15 mouse cellular contexts compared by ENCODE assay signal in the genomic region with DNA sequence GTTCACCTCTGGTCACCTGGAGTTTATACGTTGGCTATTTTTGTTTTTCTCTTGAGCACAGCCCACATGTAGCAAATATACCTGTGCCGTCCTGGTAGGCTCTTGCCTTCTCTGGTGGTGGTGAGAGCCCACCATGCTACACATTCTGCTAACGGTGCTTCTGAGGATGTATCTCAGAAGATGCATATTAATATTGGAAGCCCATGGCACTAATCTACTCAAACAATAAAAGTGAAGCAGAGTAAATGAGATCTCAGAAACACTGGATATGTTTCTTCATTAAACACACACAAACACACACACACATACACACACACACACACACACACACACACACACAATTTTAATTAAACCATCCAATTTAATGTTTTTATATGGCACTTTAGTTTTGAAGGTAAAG.
"Had no signal": no experiment of that assay in that cellular context is flagged by ENCODE, and none has a peak within 500 bp of the region (broad histone marks: within the 10 kb centered on the region; RNA-seq: fewer than 3 reads in every experiment).

No protein-coding gene starts in this region.

- H3K9ac ChIP-seq: kidney, embryonic 15.5 days; limb, embryonic 15.5 days; liver, embryonic 12.5 days; lung, embryonic 14.5 days; midbrain, embryonic 13.5 days had no signal

- H3K27ac ChIP-seq: kidney, embryonic 15.5 days; left cerebral cortex, adult 2 months; limb, embryonic 15.5 days; liver, embryonic 12.5 days; midbrain, embryonic 13.5 days had no signal

- H3K27me3 ChIP-seq: kidney, embryonic 15.5 days; limb, embryonic 15.5 days; liver, embryonic 12.5 days; megakaryocyte, embryonic 14.5 days; midbrain, embryonic 13.5 days had no signal

- H3K4me1 ChIP-seq: kidney, embryonic 15.5 days; limb, embryonic 15.5 days; liver, embryonic 12.5 days; megakaryocyte, embryonic 14.5 days had no signal

- DNase-seq: kidney, adult 2 months; kidney, postnatal 14 days; lung, embryonic 14.5 days; lung, postnatal 10 days; lung, postnatal 4 days; right cerebral cortex, postnatal 4 days; spleen, adult 18-20 months; thymus, adult 2 months; thymus, postnatal 25 days had no signal

- ATAC-seq: liver, embryonic 12.5 days; midbrain, embryonic 13.5 days had no signal

- H3K9me3 ChIP-seq: kidney, embryonic 15.5 days; limb, embryonic 15.5 days; liver, embryonic 12.5 days; megakaryocyte, embryonic 14.5 days; midbrain, embryonic 13.5 days had no signal

- H3K4me2 ChIP-seq: kidney, embryonic 15.5 days; limb, embryonic 15.5 days; liver, embryonic 12.5 days; lung, embryonic 14.5 days; midbrain, embryonic 13.5 days had no signal

- H3K4me3 ChIP-seq: kidney, embryonic 15.5 days; left cerebral cortex, adult 2 months; limb, embryonic 15.5 days; liver, embryonic 12.5 days; megakaryocyte, embryonic 14.5 days; midbrain, embryonic 13.5 days had no signal
